Mouse (Mus musculus): ENCODE results near the gene C1qtnf1. TPM values are rescaled to one million over a fixed set of nuclear protein-coding genes. Genes with fewer than 3 reads are reported as not detected.

Gene C1qtnf1
- polyA plus RNA-seq, 1 experiment from 2014 or later, result 5.8 TPM

DNA sequence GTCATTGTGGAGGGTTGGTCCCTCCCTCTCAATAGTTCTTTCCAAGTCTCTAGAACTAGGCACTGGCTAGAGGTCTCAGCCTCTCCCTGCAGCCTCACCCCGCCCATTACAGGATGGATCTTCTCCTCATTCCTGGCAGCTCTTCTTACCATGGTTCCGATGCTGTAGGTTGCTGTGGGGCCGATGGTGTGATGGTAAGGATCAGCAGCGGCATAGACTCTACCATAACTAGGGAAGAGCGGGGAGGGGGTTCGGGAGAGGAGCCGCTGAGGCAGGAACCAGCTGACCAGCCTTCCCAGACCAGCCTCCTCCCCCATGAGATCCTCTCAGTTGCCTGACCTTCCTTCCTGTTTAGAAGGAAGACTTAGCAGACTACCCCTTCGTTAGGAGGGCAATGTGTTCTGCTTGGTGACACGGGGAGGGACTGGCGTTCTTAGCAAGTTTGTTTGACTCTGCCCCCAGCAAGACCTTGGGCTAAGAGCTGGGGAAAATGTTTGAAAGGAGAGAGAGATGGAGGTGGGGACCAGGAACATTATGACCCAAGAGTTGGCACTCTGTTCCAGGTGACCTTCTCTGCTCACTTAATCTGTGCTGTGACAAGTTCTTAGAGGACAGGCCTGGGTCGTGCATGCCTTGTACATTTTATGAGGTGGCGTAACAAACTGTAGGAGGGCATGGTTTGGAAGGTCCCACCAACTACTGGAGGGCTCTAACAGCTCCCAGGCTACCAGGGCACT, 66.2 kb downstream of the C1qtnf1 start:
- Histone ChIP-seq H3K9ac (replicated peaks) (no peak overlapping the region), H3K27ac (ENCODE audit: low read depth) (peak overlapping the region; percentile 60), H3K4me2 (ENCODE audit: low read depth, low read length) (0 out of 2 replicates have a peak overlapping the region, but pooled peaks have one; percentile 9), H3K4me1 (ENCODE audit: insufficient read depth) (no peaks in the 10 kb centered on the region), H3K36me3 (replicated peaks; ENCODE audit: insufficient read depth, low read length) (no peaks in the 10 kb centered on the region), H3K27me3 (ENCODE audit: insufficient read depth, low read length) (no peaks in the 10 kb centered on the region), H3K9me3 (ENCODE audit: low read length) (no peaks in the 10 kb centered on the region), H3K4me3 (ENCODE audit: low read depth, low read length) (no peak overlapping the region)
- ATAC-seq (peak; percentile 26; the same call in 1 of the 2 replicates), DNase-seq (no peak)
- no peak for TF ChIP-seq CTCF (IDR thresholded peaks at IDR 0.05; ENCODE audit: low read depth)
- no peak for TF ChIP-seq EP300 (IDR thresholded peaks at IDR 0.05; ENCODE audit: low read depth)
- 60% methylated on average over 12 of the region's 12 CpGs for WGBS (ENCODE audit: insufficient replicate concordance)

DNA sequence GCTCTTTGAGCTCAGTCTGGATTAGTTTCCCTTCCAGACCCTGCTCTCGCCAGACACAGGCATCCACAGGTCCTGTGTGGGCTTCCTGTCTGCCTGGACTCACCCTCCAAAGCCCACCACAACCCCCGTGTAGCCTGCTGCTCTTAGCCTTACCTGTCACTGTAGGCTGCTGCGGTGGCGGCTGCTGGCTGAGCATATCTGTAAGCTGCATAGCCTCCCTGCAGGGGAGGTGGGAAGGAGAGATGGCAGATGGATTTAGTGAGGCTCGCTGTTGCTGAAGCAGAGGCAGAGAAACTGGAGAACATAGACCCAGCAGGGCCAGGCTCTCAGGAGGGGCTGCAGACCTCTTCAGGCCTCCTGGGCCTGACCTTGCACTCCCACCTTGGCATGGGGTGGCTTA, 67.1 kb downstream of the C1qtnf1 start:
- Histone ChIP-seq H3K9ac (replicated peaks) (no peak overlapping the region), H3K36me3 (replicated peaks; ENCODE audit: insufficient read depth, low read length) (no peaks in the 10 kb centered on the region), H3K9me3 (ENCODE audit: low read length) (no peaks in the 10 kb centered on the region), H3K27ac (ENCODE audit: low read depth) (no peak overlapping the region; the same call in 1 of the 2 replicates), H3K4me2 (ENCODE audit: low read depth, low read length) (no peak overlapping the region), H3K4me1 (ENCODE audit: insufficient read depth) (no peaks in the 10 kb centered on the region), H3K4me3 (ENCODE audit: low read depth, low read length) (no peak overlapping the region), H3K27me3 (ENCODE audit: insufficient read depth, low read length) (no peaks in the 10 kb centered on the region)
- TF ChIP-seq EP300 (IDR thresholded peaks at IDR 0.05; ENCODE audit: low read depth), result no peak
- TF ChIP-seq CTCF (IDR thresholded peaks at IDR 0.05; ENCODE audit: low read depth), result no peak
- ATAC-seq (no peak), DNase-seq (no peak)
- 53% methylated on average over 5 of the region's 5 CpGs for WGBS (ENCODE audit: insufficient replicate concordance)

DNA sequence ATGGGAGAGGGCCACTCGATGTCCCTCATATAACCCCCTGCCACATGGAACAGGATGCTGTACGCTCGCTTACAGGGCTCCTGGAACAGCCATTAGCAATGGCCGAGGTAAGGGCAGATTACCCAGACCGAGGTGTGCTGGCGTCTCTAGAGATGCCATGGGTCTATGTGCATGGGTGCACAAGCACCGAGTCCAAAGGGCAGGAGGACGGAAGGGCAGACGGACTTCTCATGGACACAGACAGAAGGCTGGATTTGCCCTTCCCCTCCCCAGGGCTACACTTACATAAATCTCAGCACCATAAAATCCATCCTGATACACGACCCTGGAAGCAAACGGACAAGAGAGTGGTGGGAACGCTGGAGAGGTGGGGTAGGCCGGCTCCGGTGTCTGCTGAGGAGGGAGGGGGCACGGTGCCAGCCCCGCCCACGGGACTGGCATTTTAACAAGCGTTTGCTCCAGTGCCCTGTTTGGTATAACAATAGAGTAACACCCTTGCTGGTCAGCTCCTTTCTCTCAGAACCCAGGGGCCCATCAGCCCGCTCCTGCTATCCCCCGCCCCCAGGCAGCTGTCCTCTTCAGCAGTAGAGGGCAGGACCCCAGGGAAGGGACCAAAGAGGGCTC, 68.2 kb downstream of the C1qtnf1 start:
- Histone ChIP-seq H3K4me3 (ENCODE audit: low read depth, low read length) (no peak overlapping the region), H3K9ac (replicated peaks) (no peak overlapping the region), H3K36me3 (replicated peaks; ENCODE audit: insufficient read depth, low read length) (no peaks in the 10 kb centered on the region), H3K4me1 (ENCODE audit: insufficient read depth) (no peaks in the 10 kb centered on the region), H3K9me3 (ENCODE audit: low read length) (no peaks in the 10 kb centered on the region), H3K4me2 (ENCODE audit: low read depth, low read length) (no peak overlapping the region), H3K27me3 (ENCODE audit: insufficient read depth, low read length) (no peaks in the 10 kb centered on the region), H3K27ac (ENCODE audit: low read depth) (no peak overlapping the region)
- WGBS (ENCODE audit: insufficient replicate concordance), result 70% methylated on average over 20 of the region's 20 CpGs
- no peak for DNase-seq
- TF ChIP-seq CTCF (IDR thresholded peaks at IDR 0.05; ENCODE audit: low read depth) (no peak), EP300 (IDR thresholded peaks at IDR 0.05; ENCODE audit: low read depth) (no peak)
- ATAC-seq, result no peak

Other genes starting within 250 kb of the C1qtnf1 start
- gene Cyth1, start 179.6 kb upstream of the C1qtnf1 start, polyA plus RNA-seq (2015; fragmentation: Nextera tagmentation; extraction: Ambion mirVana), result 7.0 and 7.9 TPM in 2 replicates
- gene Usp36, start 138.0 kb upstream of the C1qtnf1 start, polyA plus RNA-seq (2015; fragmentation: Nextera tagmentation; extraction: Ambion mirVana), result 3.2 and 3.8 TPM in 2 replicates
- 0.05 TPM in 1 of 2 replicates, not detected in the other for gene Cep295nl, start 85.7 kb upstream of the C1qtnf1 start, polyA plus RNA-seq (2015; fragmentation: Nextera tagmentation; extraction: Ambion mirVana)
- gene Timp2, start 72.5 kb upstream of the C1qtnf1 start, polyA plus RNA-seq (2015; fragmentation: Nextera tagmentation; extraction: Ambion mirVana), result 8.4 TPM in 2 replicates
- gene Lgals3bp, start 26.1 kb upstream of the C1qtnf1 start, polyA plus RNA-seq (2015; fragmentation: Nextera tagmentation; extraction: Ambion mirVana), result 68.3 and 74.1 TPM in 2 replicates
- 7.5 and 7.8 TPM in 2 replicates for gene Cant1, start 9.1 kb upstream of the C1qtnf1 start, polyA plus RNA-seq (2015; fragmentation: Nextera tagmentation; extraction: Ambion mirVana)
- 4.9 and 5.6 TPM in 2 replicates for gene Engase, start 48.6 kb downstream of the C1qtnf1 start, polyA plus RNA-seq (2015; fragmentation: Nextera tagmentation; extraction: Ambion mirVana)

All from liver, postnatal 0 days (tissue).